Mouse (Mus musculus): ENCODE data around the gene Mtrex.

Gene Mtrex

DNA sequence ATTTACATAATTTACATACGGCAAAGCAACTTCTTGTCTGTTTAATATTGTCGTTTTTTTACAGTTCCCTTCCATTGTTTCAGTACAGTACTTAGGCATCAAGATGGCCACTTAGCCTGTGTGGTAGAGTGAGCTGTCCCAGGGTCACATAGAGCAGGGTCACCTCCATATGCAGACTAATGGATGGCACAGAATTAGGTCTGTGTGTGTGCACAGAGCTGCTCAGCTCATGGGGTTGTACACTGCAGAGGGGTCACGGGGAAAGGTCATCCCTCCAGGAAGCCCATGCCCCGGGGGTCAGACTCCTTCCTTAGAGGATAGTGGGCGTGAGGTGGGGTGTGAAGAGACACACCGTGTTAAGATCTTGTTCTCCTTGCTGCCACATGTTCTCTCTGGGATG is 101.7 kb downstream of the Mtrex start:
- no peak for DNase-seq (ENCODE audit: low spot score)

DNA sequence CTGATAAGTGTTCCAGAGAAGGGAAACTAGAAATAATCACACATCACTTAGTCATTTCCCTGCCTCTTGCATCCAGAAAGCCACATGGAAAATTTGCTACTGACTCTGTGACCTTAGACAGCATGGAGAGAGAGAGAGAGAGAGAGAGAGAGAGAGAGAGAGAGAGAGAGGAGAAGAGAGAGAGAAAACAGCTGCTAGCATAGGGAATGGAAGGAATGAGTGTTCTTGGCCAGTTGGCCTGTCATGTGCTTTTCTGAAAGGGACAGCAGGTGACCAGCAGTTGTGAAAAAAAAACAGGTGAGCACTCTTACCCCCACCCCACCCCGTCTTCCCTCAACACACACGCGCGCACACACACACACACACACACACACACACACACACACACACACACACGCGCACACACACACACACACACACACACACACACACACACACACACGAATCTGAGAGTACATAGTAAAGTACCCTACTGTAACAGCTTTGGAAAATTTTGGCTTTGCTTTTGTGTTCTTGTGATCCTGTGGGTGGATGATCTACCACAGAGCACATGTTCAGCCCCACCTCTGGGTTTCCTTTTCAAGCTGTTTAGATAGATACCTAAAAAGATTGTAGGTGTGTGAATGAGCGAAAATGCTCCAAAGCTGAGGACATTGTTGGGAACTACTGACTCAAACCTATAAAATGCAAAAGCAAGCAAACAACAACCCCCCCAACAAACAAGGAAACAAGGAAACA is 103.1 kb downstream of the Mtrex start:
- DNase-seq (ENCODE audit: low spot score): no peak

- no peak for DNase-seq (ENCODE audit: low spot score)
Observed at GRCm38 (mm10) chr13:112823236-112823910, 103.8 kb downstream of the Mtrex start.

- DNase-seq (ENCODE audit: low spot score): no peak
Observed at GRCm38 (mm10) chr13:112822413-112822812, 104.8 kb downstream of the Mtrex start.

DNA sequence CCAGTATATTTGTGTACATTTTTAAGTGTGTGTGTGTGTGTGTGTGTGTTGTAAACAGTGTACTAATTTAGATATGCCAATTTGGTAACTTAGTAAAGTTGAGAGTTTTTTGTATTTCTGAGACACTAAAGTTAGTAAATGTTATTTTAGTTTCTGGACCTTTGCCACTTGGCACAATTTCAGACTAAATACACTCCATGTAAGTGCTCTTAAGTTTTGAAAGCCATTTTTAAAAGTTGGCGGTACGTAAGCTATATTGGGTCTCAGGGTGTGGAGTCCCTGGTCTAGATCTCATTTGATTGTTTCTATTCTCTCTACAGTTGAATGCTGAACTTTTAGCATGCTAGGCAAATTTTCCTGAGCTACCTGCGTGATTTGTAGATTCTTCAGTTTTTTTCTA is 109.1 kb downstream of the Mtrex start:
- DNase-seq (ENCODE audit: low spot score): no peak
